Mouse (Mus musculus): ENCODE measurements at regions not wholly inside any gene's neighbourhood (a gene's known extent, or its start where the extent isn't known, plus 50 kb on each side); places are given as distances from the start of the nearest gene placed in this dataset.

- DNase-seq: no peak
These were observed 411.0 kb downstream of the Ofcc1 start for GRCm38 (mm10) chr13:39950203-39950602.

- no peak for DNase-seq
These were observed 426.0 kb downstream of the Ofcc1 start for GRCm38 (mm10) chr13:39935216-39935615.

- no peak for DNase-seq
These were observed 429.8 kb downstream of the Ofcc1 start for GRCm38 (mm10) chr13:39931487-39931886.

GRCm38 (mm10) chr13:39928573-39928972 is 432.7 kb downstream of the Ofcc1 start:
- DNase-seq: no peak

DNA sequence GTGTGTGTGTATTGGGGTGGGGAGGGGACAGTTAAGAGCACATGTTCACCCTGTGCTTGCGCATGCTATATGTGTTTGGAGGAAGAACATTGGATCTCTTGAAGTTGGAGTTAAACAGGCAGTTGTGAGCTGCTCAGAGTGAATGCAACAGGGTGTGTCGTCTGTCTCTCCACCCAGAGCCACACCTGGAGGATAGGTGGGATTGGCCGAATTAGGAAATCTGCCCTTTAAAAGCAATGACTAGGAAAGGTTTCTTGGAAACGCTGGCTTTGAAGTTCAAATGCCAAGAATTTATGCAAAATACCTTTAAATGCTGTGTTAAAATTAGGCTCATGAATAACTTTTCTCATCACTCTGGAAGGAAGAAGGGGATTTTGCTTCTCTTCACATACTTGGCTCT is 436.9 kb downstream of the Ofcc1 start:
- no peak for DNase-seq

- DNase-seq: no peak
These were observed 438.1 kb downstream of the Ofcc1 start for GRCm38 (mm10) chr13:39923113-39923512.

DNA sequence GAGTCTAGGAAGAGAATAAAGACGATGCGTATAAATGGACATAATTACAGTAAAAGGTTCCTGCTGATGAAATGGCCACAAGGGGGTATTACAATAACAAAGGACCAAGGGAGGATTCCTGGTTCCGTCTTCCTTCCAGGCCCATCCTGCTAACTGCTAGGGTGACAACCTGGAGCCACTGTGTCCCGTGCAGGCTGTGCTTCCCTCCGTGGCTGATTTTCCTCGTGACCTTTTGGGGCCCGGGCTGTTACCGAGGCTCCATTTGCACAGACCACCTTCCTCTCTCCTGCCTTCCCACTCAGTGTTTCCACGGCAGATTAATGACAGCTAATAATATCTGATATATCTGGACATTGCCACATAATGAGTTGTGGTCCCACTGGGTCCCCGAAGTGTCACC is 453.5 kb downstream of the Ofcc1 start:
- no peak for DNase-seq

DNA sequence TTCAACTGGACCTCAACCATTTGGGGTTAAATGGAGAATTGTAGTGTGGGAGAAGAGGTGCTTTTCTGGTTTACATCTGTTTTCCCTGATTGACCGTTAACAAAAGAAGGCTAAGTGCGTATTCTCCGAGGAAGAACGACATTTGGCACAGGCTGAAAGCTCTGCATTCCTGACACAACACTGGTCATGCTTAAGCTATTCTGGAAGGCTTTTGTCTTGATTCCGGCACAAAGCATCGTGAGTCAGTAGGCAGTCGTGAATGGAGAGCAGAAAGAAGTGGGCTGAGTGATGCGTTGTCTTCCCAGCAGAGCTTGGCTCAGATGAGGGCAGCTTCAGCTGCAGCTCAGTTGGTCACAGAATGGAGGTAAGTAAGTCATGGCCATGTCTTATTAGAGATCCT is 457.0 kb downstream of the Ofcc1 start:
- no peak for DNase-seq

- no peak for DNase-seq
These were observed 457.9 kb downstream of the Ofcc1 start for GRCm38 (mm10) chr13:39903319-39903718.

- no peak for DNase-seq
These were observed 461.9 kb downstream of the Ofcc1 start for GRCm38 (mm10) chr13:39899332-39899731.

DNA sequence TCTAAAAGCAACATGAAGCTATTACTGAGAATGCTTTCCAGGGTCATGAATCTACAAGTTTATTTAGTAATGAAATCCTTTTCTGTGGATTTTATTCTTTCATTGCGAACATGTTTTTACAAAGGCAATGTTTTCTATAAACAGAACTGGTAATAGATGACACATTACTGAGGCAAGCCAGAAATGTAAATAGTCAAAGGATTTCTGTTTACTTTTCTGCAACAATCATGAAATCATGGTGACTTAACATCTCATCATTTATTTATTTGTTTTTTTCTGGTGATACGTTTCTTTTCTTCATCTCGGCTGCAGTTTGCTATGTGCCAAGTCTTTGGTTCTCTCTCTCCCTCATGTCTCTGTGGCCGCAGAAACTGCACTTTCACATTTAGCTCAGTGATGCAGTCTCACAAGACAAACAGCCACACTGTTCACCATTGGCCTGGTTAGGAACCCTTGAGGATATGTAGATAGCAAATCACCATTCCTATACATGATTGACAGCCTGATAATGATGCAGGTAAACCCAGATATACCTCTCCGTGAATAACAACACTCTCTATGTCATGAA is 462.8 kb downstream of the Ofcc1 start:
- DNase-seq: no peak

GRCm38 (mm10) chr13:39894159-39894558 is 467.1 kb downstream of the Ofcc1 start:
- DNase-seq: no peak

DNA sequence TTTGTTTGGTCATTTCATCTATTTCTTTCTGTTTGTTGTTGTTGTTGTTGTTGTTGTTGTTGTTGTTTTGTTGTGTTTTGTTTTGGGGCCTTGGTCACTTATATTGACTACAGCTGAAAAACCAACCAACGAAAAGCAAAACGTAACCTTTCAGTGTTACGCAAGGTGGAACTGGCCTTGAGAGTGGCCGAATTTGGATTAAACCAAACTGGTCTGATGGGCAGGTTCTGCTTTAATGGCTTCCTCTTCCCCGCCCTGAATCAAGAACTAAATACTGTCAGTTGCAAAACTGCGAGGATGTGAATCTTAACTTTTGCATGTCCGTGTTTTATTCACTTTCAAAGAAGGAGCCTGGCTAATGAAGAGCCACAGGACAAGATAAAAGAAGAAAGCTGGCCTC is 480.2 kb downstream of the Ofcc1 start:
- DNase-seq: no peak

DNA sequence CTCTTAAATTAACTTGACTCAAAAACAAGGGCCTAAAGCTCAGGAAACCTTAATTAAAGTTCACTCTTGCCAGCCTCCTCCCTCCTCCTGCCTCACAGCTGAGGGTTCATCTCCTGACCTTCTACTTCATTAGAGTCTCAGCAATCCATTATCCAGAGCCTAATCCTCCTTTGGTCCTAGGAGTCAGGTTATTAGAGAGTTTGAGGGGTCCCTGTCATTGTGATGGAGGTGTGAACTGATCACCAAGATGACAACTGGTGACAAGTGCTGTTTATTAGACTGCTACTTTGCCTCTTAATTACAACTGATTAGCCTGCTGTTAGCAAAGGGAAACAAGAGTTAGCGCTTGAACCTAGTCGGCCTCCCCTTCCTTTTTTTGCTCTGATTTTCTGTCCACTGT is 481.1 kb downstream of the Ofcc1 start:
- DNase-seq: no peak

DNA sequence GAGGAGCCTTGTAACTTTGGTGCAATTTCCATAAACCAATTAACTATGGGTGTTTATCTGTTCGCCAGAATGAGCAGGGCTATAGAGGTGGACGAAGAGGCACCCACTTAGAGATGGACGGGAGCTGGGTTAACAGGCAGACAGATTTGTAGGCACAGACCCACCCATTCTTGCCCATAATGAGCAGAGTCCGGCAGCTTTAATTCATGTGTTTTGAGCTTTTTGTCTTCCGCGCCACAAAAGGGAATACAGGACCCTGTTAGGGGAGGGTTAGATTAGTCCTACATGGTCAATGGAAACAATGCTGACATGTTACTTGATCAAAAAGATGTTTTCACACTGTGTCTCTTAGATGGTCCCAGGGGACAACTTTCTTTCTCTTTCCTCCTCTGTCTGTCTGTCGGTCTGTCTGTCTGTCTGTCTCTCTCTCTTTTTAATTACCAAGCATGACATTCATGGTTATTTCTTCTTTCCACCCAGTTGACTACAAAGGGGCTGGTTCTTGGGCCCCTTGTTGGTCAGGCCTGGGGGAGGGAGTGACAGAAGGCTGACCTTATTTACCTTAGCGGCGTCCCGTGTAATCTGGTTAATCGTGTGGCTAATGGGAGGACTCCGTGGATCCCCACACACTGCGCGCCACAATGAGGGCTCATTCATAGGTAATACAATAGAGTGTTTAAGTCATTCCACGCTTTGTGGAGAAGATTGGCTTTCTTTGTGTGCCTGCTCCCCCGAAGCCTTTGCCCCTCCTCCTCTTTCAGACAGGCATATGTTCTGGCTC is 483.7 kb downstream of the Ofcc1 start:
- DNase-seq: no peak

DNA sequence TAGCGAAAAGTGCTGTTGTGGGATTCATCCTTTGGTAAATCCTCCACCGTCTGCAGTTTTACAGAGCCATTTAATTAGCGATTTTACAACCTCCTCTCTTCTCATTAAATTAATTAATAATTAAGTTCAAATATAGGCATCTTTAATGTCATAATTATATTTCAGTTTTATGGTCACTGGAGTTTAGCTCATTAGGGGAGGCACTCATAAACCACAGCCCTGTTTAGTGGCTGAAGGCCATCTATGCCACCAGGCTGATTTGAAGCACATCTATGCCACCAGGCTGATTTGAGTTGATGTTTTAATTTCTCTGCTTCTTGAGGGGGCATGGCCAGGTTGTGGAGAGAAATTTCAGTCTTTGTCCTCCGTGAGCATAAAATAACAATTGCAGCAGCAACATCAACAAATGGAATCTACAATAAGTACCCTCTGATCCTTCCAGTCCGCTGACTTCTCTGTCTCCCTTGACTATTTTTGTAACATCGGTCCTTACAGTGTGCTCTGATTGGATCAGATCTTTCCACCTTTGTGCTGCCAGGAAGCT is 508.9 kb downstream of the Ofcc1 start:
- no peak for DNase-seq

- no peak for DNase-seq
These were observed 511.9 kb downstream of the Ofcc1 start for GRCm38 (mm10) chr13:39849391-39849790.

- DNase-seq: no peak
These were observed 525.1 kb downstream of the Ofcc1 start for GRCm38 (mm10) chr13:39836053-39836584.

- DNase-seq: no peak
These were observed 525.9 kb downstream of the Ofcc1 start for GRCm38 (mm10) chr13:39835302-39835701.

DNA sequence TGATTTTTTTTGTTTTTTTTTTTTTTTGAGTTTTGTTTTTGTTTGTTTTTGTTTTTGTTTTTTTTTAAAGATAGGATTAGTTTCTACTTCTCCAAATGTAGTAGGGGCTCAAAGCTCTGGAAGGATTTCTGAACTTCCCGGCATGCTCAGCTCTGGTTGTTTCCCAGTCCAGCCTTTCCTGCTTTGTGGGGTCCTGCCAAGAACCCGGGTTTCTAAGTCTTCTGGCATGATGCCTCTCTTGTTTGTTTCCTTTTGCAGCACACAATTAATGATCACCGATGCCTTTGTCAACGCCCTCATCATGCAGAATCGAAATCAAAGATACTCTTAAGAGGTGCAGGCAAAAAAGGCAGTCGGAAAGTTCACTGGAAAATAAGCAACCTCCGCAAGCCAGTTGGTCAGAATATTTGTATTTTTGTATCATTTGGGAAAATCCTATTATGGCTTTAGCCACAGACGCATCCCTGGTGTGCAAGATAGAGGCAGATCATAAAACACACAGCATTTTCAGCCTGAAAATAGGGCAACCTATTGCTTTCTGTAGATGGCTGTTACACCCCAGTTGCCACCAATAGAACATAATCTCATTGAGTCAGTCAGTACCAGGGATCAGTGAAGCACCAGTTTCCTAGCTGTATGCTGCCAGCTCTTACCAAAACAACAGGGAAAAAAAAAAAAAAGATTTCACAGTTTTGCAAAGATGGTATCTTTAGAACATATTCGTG is 526.6 kb downstream of the Ofcc1 start:
- peak; percentile 6 for DNase-seq

- peak; percentile 27 for DNase-seq
These were observed 537.2 kb downstream of the Ofcc1 start for GRCm38 (mm10) chr13:39823965-39824555.

- peak; percentile 24 for DNase-seq
These were observed 537.8 kb downstream of the Ofcc1 start for GRCm38 (mm10) chr13:39823346-39823954.

DNA sequence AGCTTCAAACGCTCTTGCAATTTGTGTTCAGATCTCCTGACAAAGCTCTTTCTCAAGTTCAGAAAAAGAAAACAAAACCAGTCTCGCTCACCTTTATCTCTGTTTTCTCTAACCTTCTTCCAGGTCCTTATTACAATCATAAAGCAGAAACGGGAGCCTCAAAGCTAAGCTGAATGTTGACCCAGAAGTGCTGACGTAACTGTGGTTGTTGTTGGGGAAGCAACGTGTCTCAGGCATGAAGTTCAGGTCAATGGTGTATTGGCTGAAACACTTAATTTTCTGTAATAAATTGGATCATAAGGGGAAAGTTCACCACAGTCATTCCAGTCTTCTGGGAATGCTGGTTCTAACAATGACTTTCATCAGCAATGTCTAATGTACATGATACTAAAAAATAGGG is 586.7 kb downstream of the Ofcc1 start:
- DNase-seq: no peak
